Mouse (Mus musculus): ENCODE data around the gene Phyhd1.

Gene Phyhd1

DNA sequence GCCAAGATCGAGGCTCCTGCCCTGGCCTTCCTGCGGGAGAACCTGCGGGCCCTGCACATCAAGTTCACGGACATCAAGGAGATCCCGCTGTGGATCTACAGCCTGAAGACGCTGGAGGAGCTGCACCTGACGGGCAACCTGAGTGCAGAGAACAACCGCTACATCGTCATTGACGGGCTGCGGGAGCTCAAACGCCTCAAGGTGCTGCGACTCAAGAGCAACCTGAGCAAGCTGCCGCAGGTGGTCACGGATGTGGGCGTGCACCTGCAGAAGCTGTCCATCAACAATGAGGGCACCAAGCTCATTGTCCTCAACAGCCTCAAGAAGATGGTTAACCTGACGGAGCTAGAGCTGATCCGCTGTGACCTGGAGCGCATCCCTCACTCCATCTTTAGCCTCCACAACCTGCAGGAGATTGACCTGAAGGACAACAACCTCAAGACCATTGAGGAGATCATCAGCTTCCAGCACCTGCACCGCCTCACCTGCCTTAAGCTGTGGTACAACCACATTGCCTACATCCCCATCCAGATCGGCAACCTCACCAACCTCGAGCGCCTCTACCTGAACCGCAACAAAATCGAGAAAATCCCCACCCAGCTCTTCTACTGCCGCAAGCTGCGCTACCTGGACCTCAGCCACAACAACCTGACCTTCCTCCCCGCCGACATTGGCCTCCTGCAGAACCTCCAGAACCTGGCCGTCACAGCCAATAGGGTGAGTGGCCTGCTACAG is 9.2 kb upstream of the Phyhd1 start:
- DNase-seq (ENCODE audit: low spot score), result no peak

DNA sequence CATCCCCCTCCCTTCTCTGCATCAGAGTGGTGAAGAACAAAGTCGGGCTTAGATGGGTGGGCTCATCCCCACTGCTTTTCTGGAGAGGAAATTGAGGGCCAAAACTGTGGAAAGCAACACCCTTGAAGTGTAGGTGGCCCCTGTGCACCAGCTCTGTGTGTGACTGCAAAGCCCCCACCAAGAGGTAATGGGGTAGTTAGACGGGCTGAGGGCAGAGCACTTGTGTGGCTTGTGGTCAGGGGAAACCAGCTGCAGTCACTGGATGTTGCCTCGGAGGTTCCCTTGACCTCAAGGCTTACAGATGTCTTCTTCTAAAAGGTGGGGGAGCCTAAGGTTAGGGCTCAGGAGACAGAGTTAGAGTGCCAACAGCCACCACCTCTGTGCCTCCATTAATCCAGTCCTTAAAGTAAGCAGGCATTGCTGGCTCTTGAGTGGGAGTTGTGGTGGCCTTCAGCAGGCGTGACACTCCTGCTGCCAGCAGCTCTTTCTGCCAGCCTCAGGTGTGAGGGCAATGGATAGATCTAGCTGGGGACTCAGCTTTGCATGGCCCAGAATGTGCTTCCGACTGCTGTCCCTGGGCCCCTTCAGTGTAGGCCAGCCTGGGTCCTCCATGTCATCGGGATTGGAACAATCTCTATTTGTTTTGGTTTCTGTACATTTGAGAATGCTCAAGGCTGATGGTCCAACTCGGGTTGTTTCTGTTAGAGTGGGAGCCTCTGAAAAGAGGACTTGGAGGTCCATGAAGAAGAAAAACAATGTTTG is 8.1 kb upstream of the Phyhd1 start:
- no peak for DNase-seq (ENCODE audit: low spot score)

DNA sequence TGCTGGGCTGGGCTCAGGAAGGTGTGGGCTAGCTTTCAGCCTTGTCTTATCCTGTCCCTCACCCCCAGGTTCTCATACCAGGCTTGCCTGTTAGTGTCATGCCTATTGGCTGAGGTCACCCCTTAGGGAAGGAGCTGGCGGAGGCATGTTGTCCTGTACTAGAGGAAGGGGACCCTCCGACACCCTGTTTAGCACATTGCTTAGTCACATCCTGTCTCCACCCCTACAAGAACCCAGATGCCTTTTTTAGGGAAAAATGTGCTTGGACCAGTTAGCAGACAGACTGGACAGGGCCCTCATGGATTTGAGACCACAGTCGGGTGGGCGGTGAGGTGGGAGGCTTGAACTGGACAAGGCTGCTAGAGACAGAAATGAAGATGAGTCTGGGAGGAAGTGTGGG is 7.4 kb upstream of the Phyhd1 start:
- no peak for DNase-seq (ENCODE audit: low spot score)

DNA sequence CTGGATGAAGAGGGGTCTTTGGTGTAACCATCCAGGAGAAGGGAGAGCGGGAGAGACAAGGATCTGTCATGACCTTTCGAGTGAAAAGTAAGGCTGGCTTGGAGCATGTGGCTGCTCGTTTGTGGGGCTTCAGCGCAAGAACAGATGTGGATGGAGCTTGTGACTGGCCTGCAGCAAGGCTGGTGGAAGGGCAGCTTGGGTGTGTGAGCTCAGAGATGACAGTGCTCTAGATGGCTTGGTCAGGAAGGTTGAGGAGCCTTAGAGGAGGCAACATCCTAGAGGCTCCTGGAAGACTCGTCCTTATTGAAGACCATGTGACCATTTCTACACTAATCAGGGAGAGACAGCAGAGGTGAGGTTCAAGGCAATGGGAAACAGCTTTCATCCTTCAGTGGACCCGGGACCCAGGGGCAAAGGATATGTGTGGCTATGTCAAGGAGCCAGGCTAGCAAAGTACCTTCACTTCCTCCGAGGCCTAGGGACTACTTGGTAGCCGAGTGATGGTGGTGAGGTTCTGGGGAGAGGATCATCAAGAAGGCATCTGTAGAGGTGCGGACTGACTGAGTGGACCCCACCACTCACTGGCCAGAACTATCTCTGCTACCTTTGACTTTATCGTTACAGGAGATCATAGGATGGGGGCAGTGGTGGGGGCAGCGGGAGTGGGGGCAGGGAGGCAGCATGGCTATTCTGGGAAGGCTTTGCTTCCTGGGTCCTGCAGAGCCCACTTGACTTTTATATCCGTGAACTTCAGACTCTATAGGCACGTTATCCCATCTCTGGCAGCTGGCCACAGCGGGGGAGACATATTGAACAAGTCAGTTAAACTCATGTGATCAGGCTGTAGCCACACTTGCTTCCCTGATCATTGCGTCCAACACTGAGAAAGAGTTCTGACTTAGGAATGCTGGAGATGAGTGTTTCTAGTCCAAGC is 6.6 kb upstream of the Phyhd1 start:
- DNase-seq (ENCODE audit: low spot score), result no peak

DNA sequence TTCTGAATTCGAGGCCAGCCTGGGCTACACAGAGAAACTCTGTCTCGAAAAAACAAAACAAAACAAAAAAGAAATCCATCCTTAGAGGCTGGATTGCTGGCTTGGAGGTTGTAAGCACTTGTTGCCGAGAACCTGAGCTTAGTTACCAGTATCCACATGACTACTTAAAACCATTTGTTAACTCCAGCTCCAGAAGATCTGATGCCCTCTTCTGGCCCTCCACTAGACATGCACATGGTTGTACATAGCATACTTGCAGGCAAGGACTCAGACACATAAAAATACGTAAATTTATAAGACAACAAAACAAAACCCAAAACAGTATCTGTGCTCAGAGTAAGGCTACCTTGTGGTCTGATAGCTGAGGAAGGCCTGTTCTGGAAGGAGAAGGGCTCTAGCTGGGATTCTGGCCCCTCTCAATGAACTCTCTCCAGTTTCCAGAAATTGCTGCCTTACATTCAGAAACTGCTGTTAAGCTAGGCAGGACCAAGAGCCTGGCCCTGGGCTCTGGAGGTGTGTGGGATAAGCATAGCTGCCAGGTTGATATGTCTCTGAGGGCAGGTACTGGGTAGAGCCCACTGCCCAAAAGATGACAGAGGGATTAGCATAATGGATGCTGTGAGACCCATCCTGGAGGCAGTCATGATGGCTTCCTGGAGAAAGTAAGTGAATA is 4.8 kb upstream of the Phyhd1 start:
- DNase-seq (ENCODE audit: low spot score), result no peak

DNA sequence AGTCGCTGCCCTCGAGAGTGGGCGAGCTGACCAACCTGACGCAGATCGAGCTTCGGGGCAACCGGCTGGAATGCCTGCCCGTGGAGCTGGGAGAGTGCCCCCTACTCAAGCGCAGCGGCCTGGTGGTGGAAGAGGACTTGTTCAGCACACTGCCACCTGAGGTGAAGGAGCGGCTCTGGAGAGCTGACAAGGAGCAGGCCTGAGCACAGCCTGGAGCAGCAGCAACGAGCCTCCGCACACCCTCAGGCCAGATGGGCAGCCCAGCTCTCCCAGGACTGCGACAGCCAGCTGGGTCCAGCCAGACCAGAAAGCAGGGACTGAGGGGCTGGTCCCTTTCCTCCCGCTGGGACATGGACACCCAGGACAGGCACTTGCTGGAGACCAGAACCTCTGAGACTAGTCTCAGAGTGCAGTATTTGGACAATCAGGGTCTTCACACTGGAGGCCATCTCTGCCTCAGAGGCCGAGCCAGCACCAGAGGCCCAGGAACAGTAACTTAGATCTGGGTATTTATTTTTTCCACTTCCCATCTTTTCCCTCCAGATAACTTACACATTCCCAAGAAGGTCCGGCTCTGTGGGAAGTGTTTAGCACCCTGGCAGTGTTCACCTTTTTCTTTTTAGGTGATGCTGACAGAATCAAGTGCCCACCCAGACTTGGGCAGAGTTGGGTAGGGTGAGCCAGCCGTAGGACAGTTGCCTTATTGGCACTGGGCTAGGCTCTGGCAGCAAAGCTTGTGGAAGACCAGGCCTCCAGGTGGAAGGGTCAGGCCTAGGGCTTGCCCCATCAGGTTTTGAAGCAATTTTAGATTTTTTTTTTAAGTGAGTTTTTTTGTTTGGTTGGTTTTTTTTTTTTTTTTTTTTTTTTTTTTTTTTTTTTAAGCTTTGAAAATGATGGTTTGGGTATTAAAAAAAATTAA is 3.8 kb upstream of the Phyhd1 start:
- no peak for DNase-seq (ENCODE audit: low spot score)

DNA sequence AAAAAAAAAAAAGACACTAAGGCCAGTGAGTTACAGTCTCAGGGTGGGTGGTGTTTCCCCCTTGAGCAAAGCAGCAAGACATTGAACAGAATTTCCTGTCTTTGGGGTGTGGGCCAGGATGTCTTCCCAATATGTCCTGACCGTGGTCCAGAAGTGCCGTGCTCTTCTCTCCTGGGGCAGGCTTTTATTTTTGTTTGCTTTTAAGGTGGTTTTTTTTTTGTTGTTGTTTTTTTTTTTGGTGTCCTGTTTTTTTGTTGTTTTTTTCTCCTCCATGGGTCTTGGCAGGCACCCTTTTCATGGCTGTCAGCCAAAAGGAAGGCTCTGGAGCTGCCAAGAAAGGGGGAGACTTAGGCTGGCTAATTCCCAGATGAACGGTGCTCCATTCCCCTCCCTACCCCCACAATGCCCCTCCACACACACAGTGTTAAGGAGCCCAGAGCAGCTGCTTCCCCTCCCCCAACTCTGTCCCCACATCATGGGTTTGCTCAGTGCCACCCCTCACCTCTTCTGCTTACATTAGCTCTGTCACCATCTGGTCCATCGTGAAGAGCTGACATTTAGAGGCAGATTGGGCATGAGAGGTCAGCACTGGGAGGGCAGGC is 3.1 kb upstream of the Phyhd1 start:
- DNase-seq (ENCODE audit: low spot score), result no peak

DNA sequence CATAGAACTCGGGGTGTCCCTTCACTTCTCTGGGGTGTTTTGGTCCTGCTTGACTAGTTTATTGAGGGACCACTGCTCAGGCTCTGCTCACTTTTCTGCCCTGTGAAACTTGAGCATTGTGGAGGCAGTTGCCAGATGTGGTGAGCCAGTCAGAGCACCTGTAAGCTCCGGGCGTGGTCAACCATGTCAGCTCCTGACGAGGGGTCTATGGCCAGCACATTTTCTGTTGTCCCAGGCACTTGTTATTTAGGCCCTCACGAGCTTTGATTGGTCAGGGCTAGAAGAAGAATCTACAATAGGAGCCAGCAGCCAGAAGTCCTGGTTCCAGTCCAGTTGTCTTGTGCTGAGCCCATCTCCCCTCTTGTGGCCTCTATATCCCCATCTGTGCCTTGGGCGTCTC is 2.2 kb upstream of the Phyhd1 start:
- no peak for DNase-seq (ENCODE audit: low spot score)

DNA sequence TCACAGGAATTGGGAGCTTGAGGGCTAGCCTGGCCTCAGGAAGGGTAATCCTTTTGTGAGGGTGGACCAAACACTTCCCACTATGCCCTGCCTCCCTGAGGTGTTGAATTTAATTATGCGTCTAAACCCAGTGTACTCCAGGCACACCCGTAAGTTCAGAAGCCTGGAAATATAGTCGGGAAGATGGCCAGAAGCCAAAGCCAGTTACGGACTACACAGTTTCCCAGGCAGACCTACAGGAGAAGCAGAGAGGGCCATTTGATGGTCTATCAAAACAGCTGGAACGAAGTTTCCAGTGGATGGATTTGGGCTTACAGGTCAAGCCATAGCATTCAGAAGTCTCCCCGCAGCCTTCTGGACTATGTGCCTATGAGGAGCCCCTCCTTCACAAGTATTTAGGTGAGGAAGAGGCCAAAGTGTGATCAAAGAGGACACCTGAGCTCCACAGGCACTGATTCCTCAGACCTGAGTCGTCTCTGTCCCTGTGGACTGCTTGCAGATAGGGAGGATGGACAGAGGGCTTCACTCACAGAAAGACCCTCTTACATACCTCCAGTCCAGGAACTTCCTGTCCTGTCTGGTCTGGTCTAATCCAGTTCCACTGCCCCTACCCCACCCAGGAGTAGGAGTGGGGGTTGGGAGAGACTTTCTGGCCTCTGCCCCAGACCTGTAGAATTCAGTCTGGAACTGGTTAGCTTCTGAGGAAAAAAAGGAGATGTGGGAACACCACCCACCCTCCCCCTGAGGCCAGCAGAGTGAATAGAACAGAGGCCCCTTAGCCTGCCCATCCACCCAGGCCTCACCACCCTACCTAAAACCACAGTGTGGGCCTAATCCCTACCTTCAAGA is 1.1 kb upstream of the Phyhd1 start:
- DNase-seq (ENCODE audit: low spot score), result no peak

DNA sequence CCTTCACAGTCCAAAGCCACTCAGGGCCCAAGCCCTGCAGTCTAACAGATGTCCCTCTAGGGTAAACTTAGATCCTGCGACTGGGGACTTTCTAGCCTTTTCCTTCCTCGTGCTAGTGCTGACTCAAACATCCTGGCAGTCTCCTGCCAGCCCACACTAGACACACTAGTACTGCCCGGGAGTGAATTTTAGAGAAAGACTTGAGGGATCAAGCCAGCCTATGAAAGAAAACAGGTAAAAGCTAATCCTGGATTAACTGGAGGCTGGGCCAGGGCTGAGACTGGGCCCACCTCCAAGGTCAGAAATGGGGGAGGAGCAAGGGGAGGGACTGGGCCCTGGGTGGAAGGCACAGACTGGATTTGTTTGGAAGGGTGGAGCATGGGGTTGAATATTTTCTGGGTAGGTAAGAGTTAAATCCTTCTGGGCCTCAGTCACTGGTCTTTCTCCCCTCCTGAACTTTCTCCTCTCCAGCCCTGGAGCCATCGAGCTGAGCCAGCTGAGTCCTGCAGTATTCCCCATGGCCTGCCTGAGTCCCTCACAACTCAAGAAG is 464 bp downstream of the Phyhd1 start:
- DNase-seq (ENCODE audit: low spot score), result peak; percentile 50

DNA sequence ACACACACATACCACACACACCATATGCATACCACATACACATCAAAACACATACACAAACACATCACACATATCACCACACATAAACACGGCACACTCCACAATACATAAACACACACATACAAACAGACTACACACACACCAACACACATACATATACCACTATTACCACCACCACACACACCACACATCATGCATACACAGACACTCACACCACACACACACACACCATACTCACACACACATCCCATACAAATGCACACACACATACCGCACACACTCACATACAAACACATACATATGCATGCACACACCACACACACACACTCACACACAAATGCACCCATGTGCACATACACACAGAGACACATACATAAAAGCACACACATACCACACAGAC is 1.5 kb downstream of the Phyhd1 start:
- DNase-seq (ENCODE audit: low spot score), result no peak

DNA sequence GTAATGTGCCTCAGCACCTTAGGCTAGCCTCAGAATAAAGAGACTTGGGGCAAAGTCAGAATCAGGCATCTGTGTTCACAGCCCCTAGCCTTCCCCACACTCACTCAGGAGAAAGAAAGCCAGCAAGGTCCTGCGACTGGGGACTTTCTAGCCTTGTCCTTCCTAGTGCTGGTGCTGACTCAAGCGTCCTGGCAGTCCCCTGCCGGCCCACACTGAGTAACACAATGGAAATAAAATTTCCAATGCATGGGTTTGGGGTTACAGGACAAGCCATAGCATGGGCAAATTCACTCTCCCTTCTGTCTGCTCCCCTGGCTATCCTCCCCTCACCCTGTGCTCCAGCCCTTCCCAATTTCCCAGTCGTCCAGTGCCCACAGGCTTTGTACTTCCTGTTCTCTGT is 2.4 kb downstream of the Phyhd1 start:
- DNase-seq (ENCODE audit: low spot score), result no peak

DNA sequence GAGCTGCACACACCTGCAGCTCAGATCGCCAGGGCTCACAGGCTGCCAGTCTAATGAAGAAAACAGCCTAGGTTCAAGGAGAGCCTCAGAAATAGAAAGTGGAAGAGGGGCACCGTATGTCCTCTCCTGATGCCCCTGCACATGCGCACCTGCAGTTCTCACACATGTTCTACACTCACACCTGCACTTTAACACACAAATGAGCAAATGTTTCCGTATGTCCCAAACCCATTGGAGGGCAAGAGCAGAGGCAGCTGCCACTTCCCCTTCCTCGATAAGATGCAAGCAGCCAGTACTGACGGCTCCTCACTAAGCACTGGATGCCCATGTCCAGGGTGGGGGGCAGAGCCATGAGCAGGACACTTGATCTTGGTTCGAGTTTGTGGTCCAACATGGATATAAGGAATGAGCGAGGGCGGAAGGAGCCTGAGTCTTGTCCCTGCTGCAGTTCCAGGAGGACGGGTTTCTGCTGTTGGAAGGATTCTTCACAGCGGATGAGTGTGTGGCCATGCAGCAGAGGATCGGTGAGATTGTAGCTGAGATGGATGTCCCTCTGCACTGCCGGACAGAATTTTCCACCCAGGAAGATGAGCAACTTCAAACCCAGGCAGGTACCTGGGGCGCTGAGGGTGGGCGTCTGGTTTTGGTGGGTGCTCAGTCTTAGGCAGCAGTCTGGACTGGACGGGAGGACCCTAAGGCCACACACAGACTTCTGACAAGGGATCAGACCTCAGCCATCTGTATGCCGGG is 3.4 kb downstream of the Phyhd1 start:
- no peak for DNase-seq (ENCODE audit: low spot score)

DNA sequence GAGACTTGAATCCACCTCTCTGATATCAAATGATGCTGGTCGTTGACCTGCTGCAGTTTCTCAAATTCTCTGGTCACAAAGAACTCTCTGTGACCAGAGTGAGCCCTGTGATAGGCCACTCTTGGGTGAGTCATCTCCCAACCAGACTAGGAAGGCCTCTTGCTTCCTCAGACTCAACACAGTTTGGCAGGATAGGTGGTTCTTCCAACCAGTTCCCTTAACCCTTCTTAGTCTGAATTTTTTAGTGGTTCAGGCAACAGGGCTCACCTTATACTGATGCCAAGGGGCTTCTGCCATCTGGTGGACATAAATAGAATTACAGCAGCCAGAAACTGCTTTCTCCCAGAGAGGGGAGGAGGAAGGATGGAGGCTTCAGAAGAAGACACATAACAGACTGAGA is 4.1 kb downstream of the Phyhd1 start:
- DNase-seq (ENCODE audit: low spot score), result peak; percentile 66

DNA sequence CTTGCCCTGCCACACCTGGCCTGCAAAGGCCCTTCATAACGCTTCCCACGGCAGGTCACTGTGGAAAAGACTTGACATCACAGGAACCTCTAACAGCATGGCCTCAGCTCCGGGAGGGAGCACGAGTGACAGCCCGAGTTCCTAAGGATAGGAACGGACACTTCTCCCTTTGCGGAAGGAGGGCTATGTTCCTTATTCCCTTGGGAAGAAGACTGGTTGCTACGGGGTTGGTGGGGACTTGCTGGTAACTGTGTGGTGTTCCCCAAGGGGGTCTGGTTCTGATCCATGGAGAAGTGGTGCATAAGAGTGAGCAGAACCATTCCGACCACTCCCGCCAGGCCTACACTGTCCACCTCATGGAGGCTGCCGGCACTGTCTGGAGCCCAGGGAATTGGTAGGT is 14.7 kb downstream of the Phyhd1 start, which contains the start of gene Gm28038:
Gm28038 (plus strand) TSS at position 301 of the 400 bp plus-strand sequence.
- DNase-seq (ENCODE audit: low spot score), result no peak

DNA sequence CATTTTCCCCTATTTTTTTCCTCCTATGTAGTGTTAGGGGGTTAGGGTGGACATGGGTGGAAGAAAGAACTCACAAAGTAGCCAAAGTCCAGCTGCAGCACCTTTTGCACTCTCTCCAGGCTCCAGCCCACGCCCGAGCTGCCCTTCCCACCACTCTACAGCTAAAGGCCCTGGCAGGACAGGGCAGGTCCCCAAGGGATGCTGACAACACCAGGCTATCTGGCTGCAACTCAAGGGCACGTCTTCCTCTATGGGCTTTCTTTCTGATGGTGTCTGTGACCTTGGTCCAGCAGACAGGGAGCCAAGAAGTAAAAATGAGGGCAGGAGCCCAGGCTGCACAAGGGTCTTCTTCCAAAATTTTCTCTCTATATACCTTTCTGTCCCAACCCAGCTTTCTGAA is 15.6 kb downstream of the Phyhd1 start:
- DNase-seq (ENCODE audit: low spot score), result no peak

DNA sequence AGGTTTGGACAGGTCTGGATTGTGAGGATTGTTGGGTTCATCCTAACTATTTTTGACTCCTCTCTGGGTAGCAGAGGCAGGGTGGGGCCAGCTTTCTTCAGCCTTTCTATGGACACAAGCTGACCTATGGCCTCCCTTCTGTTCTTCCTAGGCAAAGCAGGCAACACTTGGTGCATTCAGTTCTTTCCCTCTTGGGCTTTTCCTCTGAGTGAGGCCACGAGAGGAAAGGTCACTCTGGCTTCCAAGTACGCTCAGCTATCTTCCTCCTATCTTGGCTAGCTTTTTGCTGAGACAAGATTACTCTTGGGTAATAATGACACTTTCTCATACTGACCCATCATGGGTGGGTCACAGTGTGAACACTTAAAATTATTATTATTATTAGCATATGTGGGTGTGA is 17.2 kb downstream of the Phyhd1 start:
- no peak for DNase-seq (ENCODE audit: low spot score)

DNA sequence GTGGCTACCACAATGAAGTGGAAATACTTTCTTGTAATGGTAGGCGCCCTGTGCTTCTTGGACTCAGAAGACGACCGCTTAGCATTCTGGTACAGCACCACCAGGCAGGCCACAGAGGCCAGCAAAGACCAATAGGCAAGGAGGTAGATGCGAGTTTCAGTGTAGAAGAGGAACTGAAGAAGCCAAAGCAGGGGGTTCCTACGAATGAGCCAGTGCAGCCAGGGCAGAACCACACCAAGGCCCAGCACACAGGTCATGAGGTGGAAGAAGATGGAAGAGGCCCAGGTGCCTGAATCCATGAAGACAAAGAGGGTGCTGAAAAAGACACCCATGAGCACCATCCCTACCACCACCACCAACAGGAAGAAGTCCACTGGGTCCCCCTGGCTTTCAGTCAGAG is 19.0 kb downstream of the Phyhd1 start:
- no peak for DNase-seq (ENCODE audit: low spot score)
